Mouse (Mus musculus) layer of hippocampus, adult 9-10 months (tissue): ENCODE results near the gene Gm48551.

ENCODE experiments used
- DNase-seq: peaks from one replicate; pipeline ENCODE4 v3.0.0; 2022; ENCODE audit warnings: low spot score

Gm48551 gene

GRCm38 (mm10) chr10:81384605-81384982, 328 bp downstream of the Gm48551 start:
- DNase-seq = no peak

- DNase-seq = no peak
Measured at GRCm38 (mm10) chr10:81385603-81386306, 1.5 kb downstream of the Gm48551 start.

- DNase-seq = no peak
Measured at GRCm38 (mm10) chr10:81387716-81388115, 3.5 kb downstream of the Gm48551 start.

- no peak for DNase-seq
Measured at GRCm38 (mm10) chr10:81388505-81389055, 4.3 kb downstream of the Gm48551 start, which contains the start of gene Gm48552. Gene Gm48552 (plus strand): TSS chr10:81389005.

- DNase-seq = no peak
Measured at GRCm38 (mm10) chr10:81389373-81389772, 5.1 kb downstream of the Gm48551 start.

GRCm38 (mm10) chr10:81389801-81390677, 5.8 kb downstream of the Gm48551 start:
- DNase-seq = no peak

- DNase-seq = no peak
Measured at GRCm38 (mm10) chr10:81390678-81390965, 6.4 kb downstream of the Gm48551 start.

- no peak for DNase-seq
Measured at GRCm38 (mm10) chr10:81392270-81392669, 8.0 kb downstream of the Gm48551 start.

- DNase-seq = no peak
Measured at GRCm38 (mm10) chr10:81392781-81393185, 8.5 kb downstream of the Gm48551 start, which contains the start of gene Smim24. Gene Smim24 (plus strand): TSS chr10:81393051.

- DNase-seq = no peak
Measured at GRCm38 (mm10) chr10:81393456-81394063, 9.3 kb downstream of the Gm48551 start.

GRCm38 (mm10) chr10:81395127-81395526, 10.9 kb downstream of the Gm48551 start:
- DNase-seq = no peak

- no peak for DNase-seq
Measured at GRCm38 (mm10) chr10:81395865-81396264, 11.6 kb downstream of the Gm48551 start.

- DNase-seq = no peak
Measured at GRCm38 (mm10) chr10:81396749-81397148, 12.5 kb downstream of the Gm48551 start.

- no peak for DNase-seq
Measured at GRCm38 (mm10) chr10:81399296-81399695, 15.0 kb downstream of the Gm48551 start.

- no peak for DNase-seq
Measured at GRCm38 (mm10) chr10:81399798-81400308, 15.6 kb downstream of the Gm48551 start.

GRCm38 (mm10) chr10:81400371-81401204, 16.3 kb downstream of the Gm48551 start:
- DNase-seq = no peak

GRCm38 (mm10) chr10:81401205-81401520, 16.9 kb downstream of the Gm48551 start:
- no peak for DNase-seq

GRCm38 (mm10) chr10:81401521-81402226, 17.4 kb downstream of the Gm48551 start:
- DNase-seq = no peak

GRCm38 (mm10) chr10:81402227-81402765, 18.0 kb downstream of the Gm48551 start:
- DNase-seq = no peak

GRCm38 (mm10) chr10:81403511-81403910, 19.2 kb downstream of the Gm48551 start:
- no peak for DNase-seq

GRCm38 (mm10) chr10:81404082-81404481, 19.8 kb downstream of the Gm48551 start:
- no peak for DNase-seq
